Mouse (Mus musculus): Measurements from ENCODE around the gene Lrba. TPM values are rescaled to one million over a fixed set of nuclear protein-coding genes. Genes with fewer than 3 reads are reported as not detected.

Gene Lrba
- total RNA-seq (2021), result 10 to 100 TPM; 29.5 to 30.2 TPM
- long read RNA-seq, partial matches to known transcripts, result 7 of 12 reads
- long read RNA-seq, other reads (novel, unspliced or antisense), result 5 of 12 reads

GRCm38 (mm10) chr3:86224564-86225421 lies at the start of gene Lrba:
TSS of gene Lrba (plus strand) at chr3:86224680.
- DNase-seq (ENCODE audit: low spot score in 2 of 2), result peak; percentile 51 to 61

DNA sequence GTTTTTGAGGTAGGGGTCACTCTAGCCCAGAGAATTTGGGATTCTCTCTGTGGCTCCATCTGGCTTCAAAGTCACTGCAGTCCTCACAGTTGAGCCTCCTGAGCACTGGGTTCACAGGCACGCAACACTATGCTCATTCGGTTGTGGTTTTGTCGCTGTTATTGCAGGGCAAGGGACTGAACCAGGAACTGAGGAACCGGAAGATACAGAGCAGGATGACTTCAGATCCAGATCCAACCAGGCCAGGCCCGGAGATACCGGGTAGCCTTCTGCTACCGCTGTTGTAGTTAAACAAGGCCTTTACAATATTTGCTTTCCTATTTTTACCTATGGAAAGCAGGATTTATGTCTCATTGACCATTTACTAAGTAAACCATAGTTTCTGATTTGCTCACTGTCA lies 44.8 kb upstream of the Lrba start:
- DNase-seq (ENCODE audit: low spot score in 2 of 2), result no peak

GRCm38 (mm10) chr3:86181107-86181506 lies 43.4 kb upstream of the Lrba start:
- no peak for DNase-seq (ENCODE audit: low spot score in 2 of 2)

DNA sequence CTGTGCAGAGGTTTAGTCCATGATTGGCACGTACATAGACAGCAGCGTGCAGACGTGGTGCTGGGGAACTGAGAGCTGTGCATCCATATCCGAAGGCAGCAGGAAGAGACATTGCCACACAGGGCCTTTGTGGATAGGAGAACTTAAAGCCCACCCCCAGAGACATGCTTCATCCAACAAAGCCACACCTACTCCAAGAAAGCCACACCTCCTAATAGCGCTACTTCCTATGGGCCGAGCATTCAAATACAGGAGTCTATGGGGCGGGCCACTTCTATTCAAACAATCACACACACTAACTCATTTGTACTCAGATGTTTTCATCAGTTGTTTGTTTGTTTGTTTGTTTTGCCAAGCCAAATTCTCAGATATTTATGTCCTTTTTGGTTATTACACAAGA lies 39.9 kb upstream of the Lrba start:
- no peak for DNase-seq (ENCODE audit: low spot score in 2 of 2)

GRCm38 (mm10) chr3:86187736-86188389 lies 36.6 kb upstream of the Lrba start:
- no peak for DNase-seq (ENCODE audit: low spot score in 2 of 2)

GRCm38 (mm10) chr3:86195981-86196380 lies 28.5 kb upstream of the Lrba start:
- DNase-seq (ENCODE audit: low spot score in 2 of 2), result peak; percentile 3 to 54

DNA sequence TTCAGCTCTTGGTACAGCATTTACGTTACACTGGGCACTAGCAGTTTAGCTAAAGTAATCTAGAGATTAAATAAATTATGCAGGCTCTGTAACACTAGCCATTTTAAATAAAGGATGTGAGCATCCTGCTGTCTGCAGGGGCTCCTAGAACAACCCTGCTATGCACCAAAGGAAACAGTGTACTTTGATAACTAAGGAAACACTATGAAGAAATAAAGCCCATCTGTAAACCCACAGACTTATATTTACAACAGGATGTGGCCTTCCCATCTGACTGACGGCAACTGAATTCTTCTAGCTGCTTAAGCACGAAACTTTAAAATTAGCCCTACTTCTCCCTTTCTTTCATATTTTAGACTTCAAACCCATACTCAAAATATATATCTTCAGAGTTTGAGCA lies 28.0 kb upstream of the Lrba start:
- no peak for DNase-seq (ENCODE audit: low spot score in 2 of 2)

DNA sequence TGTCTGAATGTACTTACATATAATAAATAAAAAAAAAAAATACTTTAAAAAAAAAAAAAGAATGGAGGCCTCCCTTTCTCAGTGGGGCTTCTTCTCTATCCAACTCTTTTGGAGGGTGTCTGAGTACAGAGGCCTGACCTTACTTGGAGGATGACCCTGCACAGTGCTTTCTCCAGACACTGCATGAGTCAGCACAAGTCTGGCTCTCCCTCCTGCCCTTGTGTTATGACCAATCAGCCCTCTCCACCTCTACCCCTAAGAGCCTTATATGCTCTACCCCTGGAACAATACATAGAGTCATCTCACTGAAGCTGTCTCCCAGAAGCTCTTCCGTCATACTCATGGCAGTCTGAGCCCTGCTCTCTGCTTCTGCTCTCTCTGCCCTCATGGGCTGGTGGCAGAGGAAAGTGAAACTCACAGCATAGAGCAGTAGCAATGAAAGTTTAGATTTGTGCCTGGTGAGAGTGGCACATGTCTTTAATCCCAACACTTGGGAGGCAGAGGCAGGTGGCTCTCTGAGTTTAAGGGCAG lies 22.8 kb upstream of the Lrba start:
- no peak for DNase-seq (ENCODE audit: low spot score in 2 of 2)

DNA sequence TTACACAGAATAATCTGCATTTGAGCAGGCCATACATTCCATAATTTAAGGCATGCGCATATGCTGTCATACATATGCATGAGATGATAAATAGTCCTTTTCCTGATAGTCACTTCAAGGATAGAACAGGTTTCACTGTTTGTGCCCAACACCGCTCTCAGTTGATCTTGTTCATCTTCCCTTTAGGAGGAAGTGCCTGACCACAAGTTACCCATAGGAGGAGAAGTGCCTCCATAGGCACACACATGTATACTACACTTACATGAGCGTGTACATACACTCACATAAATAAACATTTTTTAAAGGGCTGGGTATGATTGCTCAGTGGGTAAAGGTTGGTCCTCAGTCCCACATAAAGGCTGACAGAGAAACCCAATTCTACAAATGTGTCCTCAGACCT lies 22.0 kb upstream of the Lrba start:
- no peak for DNase-seq (ENCODE audit: low spot score in 2 of 2)

GRCm38 (mm10) chr3:86204608-86205358 lies 19.7 kb upstream of the Lrba start:
- no peak for DNase-seq (ENCODE audit: low spot score in 2 of 2)

DNA sequence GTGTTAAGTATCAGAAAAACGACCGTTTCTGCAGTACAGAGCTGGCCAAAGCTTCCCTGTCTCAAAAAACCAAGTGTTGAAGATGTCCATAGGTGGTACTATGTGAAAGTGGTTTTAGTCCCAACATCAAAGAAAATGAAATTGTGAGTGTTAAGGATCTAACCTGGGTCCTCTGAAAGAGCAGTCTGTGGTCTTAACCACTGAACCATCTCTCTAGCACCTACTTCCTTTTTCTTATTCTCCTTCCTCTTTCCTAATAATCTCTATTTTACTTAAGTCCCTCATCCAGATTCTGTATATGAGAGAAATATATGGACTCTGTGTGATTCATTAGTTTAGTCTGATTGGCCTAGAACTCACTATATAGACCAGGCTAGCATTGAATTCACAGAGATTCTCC lies 17.9 kb upstream of the Lrba start:
- no peak for DNase-seq (ENCODE audit: low spot score in 2 of 2)

- DNase-seq (ENCODE audit: low spot score in 2 of 2), result no peak
Measured at GRCm38 (mm10) chr3:86210267-86210939, 14.1 kb upstream of the Lrba start.

- no peak for DNase-seq (ENCODE audit: low spot score in 2 of 2)
Measured at GRCm38 (mm10) chr3:86210959-86211358, 13.5 kb upstream of the Lrba start.

- no peak for DNase-seq (ENCODE audit: low spot score in 2 of 2)
Measured at GRCm38 (mm10) chr3:86214248-86214647, 10.2 kb upstream of the Lrba start.

- DNase-seq (ENCODE audit: low spot score in 2 of 2), result peak; percentile 84 to 89
Measured at GRCm38 (mm10) chr3:86223634-86224313, 706 bp upstream of the Lrba start.

DNA sequence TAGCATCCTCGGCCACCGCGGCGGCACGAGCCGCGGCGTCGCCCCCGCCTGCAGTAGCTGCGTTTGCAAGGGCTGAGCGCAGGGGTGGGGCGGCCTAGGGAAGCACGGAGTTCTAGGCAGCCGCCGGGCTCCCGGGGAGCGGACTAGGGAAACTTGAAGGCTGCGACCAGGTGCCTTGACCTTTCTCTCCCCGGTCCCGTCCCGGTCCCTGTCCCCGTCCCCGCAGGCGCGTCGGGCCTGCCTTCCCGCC lies 241 bp upstream of the Lrba start:
- no peak for DNase-seq (ENCODE audit: low spot score in 2 of 2)

- DNase-seq (ENCODE audit: low spot score in 2 of 2), result no peak
Measured at GRCm38 (mm10) chr3:86231532-86232086, 7.1 kb downstream of the Lrba start.

- DNase-seq (ENCODE audit: low spot score in 2 of 2), result no peak
Measured at GRCm38 (mm10) chr3:86247193-86247592, 22.7 kb downstream of the Lrba start.

DNA sequence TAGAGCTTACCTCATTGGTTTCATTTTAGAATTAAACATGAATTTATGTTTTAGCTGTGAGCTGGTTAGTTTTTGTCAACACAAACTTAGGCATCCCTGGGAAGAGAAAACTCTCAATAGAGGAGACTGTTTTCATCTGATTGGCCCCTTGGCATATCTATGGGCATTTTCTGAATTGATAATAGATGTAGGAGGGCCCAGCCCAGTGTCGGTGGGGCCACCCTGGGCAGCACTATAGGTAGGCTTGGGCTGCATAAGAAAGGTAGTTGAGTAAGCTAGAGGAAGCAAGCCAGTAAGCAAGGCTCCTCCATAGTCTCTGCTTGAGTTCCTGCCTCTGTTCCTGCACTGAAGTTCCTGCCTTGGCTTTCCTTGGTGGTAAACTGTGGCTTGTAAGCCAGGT lies 26.7 kb downstream of the Lrba start:
- DNase-seq (ENCODE audit: low spot score in 2 of 2), result no peak

DNA sequence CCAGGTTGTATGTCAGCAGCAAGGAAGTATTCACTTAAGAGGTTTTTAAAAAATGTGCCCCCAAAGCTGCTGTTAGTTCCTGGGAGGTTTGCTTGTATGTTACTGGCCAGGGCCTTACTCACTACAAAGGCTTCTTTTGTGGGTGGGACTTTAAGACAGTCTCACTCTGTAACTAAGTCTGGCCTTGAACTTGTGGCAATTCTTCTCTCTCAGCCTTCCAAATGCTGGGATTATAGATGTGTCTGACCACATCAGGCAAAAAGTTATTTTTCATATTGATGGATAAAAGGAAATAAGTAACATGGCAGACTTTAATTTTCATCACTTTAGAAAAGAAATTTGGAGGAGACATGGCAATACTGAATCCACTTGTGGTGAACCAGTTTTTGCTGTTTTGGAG lies 28.1 kb downstream of the Lrba start:
- DNase-seq (ENCODE audit: low spot score in 2 of 2), result no peak

Measured in layer of hippocampus, adult 18-20 months (tissue).